Mouse (Mus musculus) bone marrow, adult 2 months (tissue): ENCODE results near the gene Tsc1.

Experiments used
- CTCF ChIP-seq: fragments of 200-500 bp; IDR thresholded peaks from 2 replicates; pipeline ENCODE4 v1.5.1; 2011; ENCODE audit warnings: low read length, control low read depth; ENCODE audit not compliant: control insufficient read depth, insufficient read depth
- POLR2A ChIP-seq: fragments of 200-500 bp; IDR thresholded peaks from 2 replicates; pipeline ENCODE4 v1.6.1; 2011; ENCODE audit warnings: low read depth, mild to moderate bottlenecking, control low read depth, low read length, borderline replicate concordance; ENCODE audit not compliant: control insufficient read depth

- no peak for TF ChIP-seq CTCF
- no peak for TF ChIP-seq POLR2A
Observed at GRCm38 (mm10) chr2:28723912-28724311, 82.9 kb downstream of the Tsc1 start.
